Mouse (Mus musculus): ENCODE results near the gene Snap29. TPM values are rescaled to one million over a fixed set of nuclear protein-coding genes. Genes with fewer than 3 reads are reported as not detected.
A peak's percentile ranks its signal among the peaks of the same experiment; 100 is the strongest.

The Snap29 gene
- polyA plus RNA-seq, 1 experiment, result 11.2 TPM

DNA sequence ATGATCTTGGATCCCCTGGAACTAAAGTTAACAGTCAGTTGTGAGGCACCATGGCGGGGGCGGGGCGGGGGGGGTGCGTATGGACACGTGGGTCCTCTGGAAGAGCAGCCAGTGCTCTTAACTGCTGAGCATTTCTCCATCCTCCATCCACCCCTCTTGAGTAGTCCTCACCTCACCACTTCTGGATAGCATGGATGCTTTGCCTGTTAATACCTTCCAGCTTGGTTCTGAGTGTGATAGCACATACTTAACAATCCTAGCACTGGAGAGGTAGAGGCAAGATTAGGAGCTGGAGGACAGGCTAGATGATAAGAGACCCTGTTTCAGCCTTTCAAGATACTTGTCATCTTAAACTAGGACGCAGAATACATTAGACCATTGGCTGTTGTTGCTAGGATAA is 66.7 kb downstream of the Snap29 start:
- DNase-seq (ENCODE audit: extremely low spot score in 1 of 2, low spot score in 1 of 2), result no peak

DNA sequence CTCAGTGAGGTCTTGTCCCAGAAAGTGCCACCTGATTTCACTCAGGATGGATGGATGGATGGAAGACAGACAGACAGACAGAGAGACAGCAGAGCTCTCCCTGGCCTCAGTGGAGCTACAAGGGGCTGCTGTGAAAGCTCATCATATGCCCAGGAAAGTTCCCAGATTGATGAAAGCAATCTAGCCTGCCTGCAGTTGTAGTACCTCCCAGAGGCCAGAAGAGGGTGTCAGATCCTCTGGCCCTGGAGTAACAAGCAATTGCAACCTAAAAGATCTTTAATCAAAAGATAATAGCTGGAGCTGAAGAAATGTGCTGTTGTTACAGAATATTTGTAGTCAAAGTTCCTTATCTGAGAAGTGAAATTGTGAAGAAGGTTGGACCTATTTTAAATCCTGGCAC is 68.3 kb downstream of the Snap29 start:
- peak in 1 of 2 experiments; percentile 74 for DNase-seq (ENCODE audit: extremely low spot score in 1 of 2, low spot score in 1 of 2)

DNA sequence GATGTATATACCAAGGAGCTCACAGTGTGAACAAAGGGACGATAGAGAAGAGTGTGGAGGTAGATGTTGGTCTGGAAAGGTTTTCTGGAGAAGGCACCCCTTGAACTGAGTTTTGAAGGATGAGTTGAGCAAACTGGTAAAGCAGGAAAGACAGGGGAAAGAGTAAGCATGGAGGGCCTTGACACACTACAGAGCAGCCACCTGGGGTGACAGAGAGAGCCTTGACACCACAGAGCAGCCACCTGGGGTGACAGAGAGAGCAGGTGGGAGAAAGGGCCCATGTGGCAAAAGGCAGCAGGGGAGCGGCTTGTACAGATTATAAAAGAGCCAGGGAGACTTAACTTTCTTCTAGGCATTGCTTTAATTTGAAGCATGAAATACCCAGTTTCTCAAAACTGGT is 69.0 kb downstream of the Snap29 start:
- DNase-seq (ENCODE audit: extremely low spot score in 1 of 2, low spot score in 1 of 2), result no peak

DNA sequence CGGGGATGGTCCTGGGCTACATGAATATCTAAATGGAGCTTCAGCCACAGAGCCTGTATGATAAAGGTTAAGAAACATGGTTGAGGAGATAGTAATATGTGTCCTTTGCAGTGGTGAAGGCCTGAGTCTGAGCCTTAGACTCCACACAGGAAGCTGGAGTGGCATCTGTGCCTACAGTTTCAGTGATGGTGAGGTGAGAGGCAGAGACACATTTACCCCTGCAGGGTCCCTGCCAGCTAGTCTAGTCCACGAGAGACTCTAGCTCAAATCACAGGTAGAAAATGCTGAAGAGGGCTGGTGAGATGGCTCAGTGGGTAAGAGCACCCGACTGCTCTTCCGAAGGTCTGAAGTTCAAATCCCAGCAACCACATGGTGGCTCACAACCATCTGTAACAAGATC is 69.5 kb downstream of the Snap29 start:
- DNase-seq (ENCODE audit: extremely low spot score in 1 of 2, low spot score in 1 of 2), result no peak

DNA sequence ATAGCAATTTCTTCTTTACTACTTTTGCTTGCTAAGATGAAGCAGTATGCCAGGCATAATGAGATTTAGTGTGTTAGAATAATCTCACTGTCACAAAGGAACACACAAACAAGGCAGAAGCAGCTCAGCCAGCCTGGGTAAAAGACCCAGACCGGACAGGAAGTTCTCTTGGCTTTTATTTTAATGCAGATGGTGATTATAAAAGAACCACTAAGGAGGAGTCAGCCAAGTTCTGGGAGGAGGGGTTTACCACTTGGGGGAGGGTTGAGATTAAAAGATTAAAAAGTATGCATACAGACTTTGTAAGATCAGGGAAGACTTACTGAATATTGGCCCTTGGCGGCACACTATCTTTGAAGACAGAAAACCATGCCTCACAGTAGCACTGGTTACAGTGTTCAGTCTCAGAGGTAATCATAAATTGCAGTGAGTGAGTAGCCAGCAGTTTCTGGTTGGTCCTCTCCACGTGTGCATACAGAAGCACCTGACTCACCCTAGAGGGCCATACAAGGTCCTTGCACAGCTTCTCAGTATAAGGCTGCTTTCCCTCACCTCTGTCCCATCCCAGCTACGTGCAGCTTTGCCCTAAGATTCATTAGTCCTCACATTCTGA is 72.7 kb downstream of the Snap29 start:
- DNase-seq (ENCODE audit: extremely low spot score in 1 of 2, low spot score in 1 of 2), result no peak

Other genes with a start within 250 kb of the Snap29 start
- 131 and 136 TPM in 2 replicates for gene Ube2l3, start 203.3 kb upstream of the Snap29 start, polyA plus RNA-seq (2012; rRNA removed)
- 0.69 and 0.96 TPM in 2 replicates for gene Rimbp3, start 197.4 kb upstream of the Snap29 start, polyA plus RNA-seq (2012; rRNA removed)
- 5.8 and 6.1 TPM in 2 replicates for gene Hic2, start 172.4 kb upstream of the Snap29 start, polyA plus RNA-seq (2012; rRNA removed)
- 338 and 351 TPM in 2 replicates for gene Tmem191c, start 129.9 kb upstream of the Snap29 start, polyA plus RNA-seq (2012; rRNA removed)
- 2.1 and 4.0 TPM in 2 replicates for gene Serpind1, start 74.6 kb upstream of the Snap29 start, polyA plus RNA-seq (2012; rRNA removed)
- gene Pi4ka, start 328 bp downstream of the Snap29 start, polyA plus RNA-seq (2012; rRNA removed), result 305 and 311 TPM in 2 replicates
- gene Crkl, start 46.0 kb downstream of the Snap29 start, polyA plus RNA-seq (2012; rRNA removed), result 23.0 and 23.1 TPM in 2 replicates
- gene Aifm3, start 83.6 kb downstream of the Snap29 start, polyA plus RNA-seq (2012; rRNA removed), result 144 and 169 TPM in 2 replicates
- 267 and 291 TPM in 2 replicates for gene Lztr1, start 102.7 kb downstream of the Snap29 start, polyA plus RNA-seq (2012; rRNA removed)
- gene Thap7, start 125.2 kb downstream of the Snap29 start, polyA plus RNA-seq (2012; rRNA removed), result 73.0 and 74.7 TPM in 2 replicates
- gene Lrrc74b, start 155.3 kb downstream of the Snap29 start, polyA plus RNA-seq (2012; rRNA removed), result 0.69 and 0.88 TPM in 2 replicates
- 2.6 TPM in 2 replicates for gene P2rx6, start 155.9 kb downstream of the Snap29 start, polyA plus RNA-seq (2012; rRNA removed)
- 65.2 and 82.2 TPM in 2 replicates for gene Slc7a4, start 177.2 kb downstream of the Snap29 start, polyA plus RNA-seq (2012; rRNA removed)
- gene Smpd4, start 213.4 kb downstream of the Snap29 start, polyA plus RNA-seq (2012; rRNA removed), result 164 and 168 TPM in 2 replicates
- gene Ccdc74a, start 240.5 kb downstream of the Snap29 start, polyA plus RNA-seq (2012; rRNA removed), result 31.7 and 43.2 TPM in 2 replicates